Mouse (Mus musculus): ENCODE results near the gene Trpm2.
A peak's percentile ranks its signal among the peaks of the same experiment; 100 is the strongest.
"Not testable (repeated sequence)": the region's sequence is repeated elsewhere in the genome, so short reads cannot be mapped to it uniquely, and the experiment has no call there.

Trpm2 gene

DNA sequence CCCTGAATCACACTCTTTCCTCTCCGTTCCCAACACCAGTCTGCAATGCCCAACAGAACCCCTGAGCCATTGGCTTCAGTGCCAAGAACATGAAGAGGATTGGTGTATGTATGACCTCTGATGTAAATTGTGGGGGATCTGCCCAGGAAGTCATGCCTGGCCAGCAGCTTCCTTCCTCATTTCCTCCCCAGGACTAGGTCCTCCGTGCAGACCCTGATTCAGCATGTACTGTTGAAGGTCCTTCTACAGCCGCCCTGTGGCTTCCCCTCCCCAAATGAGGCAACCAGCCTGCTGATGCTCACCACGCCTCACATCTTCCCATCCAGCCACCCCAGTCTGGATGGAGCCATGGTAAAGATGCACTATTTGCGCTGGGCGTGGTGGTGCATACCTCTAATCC lies at the start of gene Trpm2:
Gene Trpm2 (minus strand): TSS at position 83 of the 400 bp plus-strand sequence.
- no peak for DNase-seq

DNA sequence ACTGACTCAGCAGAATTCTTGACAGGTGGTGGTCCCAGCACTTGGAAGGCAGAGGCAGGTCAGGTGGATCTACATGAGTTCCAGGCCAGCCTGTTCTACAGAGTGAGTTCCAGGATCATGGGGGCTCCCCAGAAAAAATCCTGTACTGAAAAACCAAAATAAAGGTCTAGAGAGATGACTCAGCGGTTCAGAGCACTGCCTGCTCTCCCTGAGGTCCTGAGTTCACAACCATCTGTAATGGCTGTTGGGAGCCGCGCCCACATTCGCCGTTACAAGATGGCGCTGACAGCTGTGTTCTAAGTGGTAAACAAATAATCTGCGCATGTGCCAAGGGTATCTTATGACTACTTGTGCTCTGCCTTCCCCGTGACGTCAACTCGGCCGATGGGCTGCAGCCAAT lies 49.6 kb upstream of the Trpm2 start:
- DNase-seq = not testable (repeated sequence)

DNA sequence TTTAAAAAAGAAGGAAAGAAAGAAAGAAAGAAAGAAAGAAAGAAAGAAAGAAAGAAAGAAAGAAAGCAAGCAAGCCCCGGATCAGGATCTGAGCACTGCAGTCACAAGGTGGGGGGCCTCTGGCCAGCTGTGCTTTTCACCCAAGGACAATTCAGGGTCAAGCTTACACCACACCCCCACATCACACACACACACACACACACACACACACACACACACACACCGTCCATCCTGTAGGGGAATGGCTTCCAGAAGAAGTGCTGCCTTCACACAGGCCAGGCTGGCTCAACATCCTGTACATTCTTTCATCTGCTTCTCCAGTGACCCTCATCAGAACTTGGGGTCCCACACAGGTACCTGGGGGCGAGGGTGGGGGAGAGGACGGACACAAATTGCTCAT lies 48.9 kb upstream of the Trpm2 start:
- DNase-seq = no peak

DNA sequence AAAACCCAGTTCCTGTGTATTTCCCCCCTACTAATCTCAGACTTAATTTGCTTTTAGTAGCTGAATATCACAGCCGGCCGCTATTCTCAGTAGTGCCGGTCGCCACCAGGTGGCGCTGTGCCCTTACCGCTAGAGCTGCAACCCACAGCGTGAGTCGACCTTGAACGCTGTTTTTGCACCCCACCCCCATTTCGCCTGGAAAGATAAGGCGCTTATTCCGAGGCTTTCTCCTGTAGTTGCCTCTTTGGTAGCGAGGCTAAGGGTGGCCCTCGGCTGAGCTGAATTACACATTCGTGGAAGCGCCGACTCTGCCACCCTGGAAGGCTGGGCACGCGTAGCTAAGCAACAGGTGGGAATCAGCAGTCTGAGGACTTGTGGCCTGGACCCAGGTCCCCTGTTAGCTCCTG lies 48.4 kb upstream of the Trpm2 start:
- DNase-seq = peak; percentile 69

DNA sequence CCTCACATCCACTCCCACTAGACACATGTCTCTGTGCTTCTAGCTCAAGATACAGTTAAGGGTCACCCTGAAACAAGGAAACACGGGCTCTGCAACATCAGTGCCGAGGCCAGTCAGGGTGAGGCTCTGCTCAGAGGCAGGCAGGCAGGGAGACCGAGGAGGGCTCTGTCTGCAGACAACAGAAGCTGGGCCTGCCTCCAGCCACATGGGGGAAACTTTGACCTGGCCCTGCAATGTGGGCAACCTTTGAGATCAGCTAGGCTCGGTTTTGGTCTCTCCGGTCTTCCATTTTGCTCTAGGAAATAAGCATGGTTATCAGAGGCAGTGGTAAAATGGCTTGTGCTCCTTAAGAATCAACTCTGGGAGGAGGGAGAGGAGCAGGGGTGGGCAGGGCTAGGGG lies 46.0 kb upstream of the Trpm2 start:
- DNase-seq = no peak

DNA sequence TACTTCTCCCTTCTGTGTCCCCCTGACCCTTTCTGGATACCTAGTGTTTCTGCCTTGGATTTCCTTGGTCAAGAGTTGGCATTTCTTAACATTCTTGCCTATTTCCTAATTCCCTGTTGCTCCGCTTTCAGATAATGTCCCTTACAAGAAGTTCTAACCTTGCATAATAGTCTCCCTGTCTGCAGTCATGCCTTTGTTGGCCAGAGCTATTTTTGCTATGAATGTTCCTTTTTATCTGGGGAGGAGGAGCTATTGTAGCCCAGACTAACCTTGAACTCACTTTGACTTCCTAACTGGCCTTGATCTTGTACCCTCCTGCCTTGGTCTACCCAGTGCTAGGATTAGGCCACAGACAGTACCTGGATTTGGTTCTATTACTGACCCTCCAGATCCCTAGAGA lies 45.1 kb upstream of the Trpm2 start:
- DNase-seq = no peak

DNA sequence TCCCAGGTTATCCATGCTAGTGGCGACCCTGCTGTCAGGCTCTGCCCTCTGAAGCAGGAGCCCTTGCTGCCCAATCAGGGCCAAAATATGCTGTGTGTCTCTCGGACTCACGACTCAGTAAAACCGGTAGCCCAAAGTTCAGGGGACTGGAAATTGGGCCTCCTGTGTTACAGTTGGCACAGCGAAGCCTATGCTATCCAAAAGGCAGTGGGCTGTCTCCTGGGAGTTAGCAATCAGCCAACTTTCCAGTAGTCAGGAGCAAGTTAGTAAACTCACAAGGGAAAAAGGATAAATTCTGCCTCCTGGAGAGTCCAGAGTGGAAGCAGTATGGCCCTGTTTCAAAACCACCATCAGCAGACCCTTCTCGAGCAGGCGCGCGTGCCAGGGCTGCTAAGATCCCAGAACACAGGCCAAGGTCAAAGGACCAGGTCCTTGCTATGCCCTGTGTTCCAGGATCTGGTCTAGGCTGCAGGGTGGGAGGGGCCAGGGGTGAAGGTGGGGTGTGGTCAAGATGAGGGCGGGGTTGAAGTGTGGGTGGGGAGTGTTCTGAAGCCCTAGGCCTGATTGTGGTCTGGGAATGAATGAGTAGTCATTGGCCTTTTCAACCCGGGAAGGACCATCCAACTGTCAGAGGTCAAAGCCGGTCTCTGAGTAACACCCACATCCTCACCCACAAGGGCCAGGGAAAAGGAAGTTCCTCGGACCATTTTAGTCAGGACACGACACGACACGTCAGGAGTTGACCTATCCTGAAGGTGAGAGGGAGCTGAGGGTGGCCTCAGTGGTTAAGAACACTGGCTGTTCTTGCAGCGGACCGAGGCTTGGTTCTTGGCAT lies 42.5 kb upstream of the Trpm2 start:
- DNase-seq = no peak

DNA sequence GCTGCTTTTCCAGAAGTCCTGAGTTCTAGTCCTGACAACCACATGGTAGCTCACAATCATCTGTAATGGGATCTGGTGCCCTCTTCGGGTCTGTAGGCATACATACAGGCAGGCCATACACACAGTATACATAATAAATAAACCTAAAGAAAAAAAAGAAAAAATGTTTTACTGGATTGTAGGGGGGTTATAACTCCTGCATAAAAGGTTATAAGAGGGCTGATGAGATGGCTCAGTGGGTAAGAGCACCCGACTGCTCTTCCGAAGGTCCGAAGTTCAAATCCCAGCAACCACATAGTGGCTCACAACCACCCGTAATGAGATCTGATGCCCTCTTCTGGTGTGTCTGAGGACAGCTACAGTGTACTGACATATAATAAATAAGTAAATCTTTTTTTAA lies 40.8 kb upstream of the Trpm2 start:
- DNase-seq = not testable (repeated sequence)

DNA sequence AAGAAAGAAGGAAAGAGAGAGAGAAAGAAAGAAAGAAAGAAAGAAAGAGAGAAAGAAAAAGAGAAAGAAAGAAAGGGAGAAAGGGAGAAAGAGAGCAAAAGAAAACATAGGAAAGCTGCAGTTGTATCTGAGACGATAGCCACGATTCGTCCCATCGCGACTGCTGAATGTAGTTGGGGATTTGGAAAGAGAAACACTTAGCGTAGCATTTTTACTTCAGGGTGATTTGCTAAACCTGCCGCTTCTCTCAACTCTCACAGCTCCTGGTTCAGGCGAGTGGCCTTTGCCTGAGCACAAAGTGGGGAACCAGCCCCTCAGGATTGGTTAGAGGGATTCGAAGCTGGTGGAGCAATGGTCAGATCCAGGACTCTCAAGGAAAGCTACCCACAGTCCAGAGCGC lies 40.0 kb upstream of the Trpm2 start:
- no peak for DNase-seq

DNA sequence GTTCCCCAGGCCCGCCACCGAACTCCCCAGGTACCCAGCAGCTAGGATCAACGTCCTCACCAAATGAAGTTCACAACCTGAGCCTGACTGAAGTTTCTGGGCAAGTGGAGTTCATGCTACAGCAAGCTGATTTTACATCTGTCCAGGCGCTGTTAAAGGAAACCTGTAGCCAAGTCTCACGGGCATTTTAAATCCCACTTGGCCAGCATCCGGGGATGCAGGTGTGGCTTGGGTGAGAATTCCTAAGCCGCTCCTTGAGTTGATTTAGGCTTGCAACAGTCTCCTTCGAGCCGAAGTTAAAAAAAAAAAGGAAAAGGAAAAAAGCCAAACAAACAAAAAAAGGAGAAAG lies 39.6 kb upstream of the Trpm2 start, which contains the start of gene Pfkl:
Gene Pfkl (minus strand): TSS at position 139 of the 349 bp plus-strand sequence.
- DNase-seq = no peak

DNA sequence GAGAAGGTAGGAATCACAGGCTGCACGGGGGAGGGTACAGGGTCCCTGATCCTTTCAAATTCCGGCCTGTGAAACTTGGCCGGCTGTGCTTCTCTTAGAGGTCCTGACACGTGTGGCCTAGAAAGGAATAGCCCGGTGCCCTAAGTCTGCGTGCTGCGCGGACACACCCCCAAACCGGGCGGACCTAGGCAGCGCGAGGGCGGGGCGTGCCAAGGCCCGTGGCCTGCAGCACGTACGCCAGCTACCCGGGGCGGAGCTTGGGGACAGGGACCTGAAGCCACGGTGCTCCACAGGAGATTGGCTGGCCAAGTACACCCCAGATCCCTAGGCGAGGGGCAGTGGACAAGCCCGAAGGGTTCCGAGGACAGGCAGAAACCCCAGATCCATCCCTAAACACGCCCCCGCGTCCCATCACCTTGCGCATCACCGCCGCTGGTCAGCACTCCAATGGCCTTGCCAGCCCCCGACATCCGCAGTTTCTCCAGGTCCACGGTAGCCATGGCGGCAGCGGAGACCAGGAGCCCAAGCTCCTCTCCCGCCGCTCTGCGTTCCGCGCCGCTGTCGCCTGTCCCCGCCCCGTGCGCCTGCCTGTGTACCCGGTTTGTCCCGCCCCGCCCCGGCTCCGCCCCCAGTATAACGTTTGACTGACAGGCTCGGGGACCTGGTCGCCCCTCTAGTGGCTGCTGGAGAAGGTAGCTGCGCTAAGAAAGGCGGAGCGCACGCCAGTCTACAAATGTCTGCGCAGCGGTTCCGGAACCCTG lies 39.0 kb upstream of the Trpm2 start:
- DNase-seq = peak; percentile 91

DNA sequence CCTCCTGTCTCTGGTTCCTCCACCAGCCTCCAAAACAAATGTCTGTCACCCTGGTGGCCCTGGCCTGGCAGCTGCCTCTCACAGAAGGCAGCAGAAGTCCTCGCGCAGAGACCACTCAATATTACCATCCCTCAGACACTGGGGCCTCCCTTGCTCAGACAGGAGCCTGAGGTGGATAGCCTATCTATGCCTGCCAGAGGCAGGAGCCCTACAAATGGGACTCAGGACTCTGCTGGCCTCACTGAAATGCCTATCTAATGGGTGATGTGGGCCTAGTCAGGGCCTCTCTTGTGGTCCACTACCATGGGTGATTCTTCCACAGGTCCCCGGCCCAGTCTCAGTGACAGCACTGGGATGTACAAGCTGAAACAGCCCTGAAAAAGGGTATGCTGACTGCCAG lies 37.8 kb upstream of the Trpm2 start:
- no peak for DNase-seq

DNA sequence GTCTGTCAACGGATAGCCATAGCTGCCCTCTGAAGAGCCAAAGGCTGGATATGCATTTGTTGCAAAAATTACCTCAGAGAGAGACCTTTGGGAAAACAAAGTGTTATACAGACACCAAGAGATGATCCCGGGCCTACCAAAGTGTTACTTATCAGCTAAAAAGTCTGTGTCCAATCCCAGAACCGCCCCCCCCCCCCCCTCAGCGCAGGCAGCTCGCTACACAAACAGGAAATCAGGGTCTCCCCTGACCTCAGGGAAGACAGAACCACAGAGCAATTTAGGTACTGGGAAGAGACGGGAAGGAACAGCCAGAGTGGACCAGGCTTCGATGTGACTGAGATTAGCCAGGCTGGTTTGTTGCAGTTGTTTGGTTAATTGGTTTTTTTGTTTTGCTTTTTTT lies 36.8 kb upstream of the Trpm2 start:
- no peak for DNase-seq

DNA sequence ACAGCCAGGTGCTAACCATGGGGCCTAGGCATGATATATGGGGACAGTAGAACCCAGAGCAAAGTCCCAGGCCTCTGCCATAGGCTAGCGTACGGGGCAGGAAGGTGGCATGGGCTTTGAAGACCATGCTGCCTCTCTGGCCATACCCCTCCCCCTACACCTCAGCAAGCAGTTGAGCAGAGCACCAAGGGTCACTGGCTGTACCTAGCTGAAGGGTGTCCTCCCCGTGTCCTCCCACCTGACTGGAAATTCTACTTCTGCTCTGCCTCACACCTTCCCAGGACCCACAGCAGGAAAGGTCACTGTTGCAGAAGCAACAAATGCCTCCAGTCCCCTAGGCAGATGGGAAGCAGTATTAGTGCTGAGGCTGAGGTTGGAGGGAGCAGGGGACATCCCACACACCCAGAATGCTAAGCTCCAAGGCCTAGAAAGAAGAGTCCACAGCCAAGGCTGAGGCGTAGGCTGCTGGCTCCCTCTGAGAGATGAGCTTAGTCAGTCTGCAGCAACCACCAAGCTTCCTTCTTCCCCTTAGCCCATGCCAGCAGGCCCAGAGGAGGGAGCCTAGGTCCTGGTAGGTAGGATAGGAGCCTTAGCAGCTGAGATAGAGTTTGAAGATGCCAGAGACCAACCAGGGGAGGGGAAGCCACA lies 35.6 kb upstream of the Trpm2 start:
- peak; percentile 32 for DNase-seq

DNA sequence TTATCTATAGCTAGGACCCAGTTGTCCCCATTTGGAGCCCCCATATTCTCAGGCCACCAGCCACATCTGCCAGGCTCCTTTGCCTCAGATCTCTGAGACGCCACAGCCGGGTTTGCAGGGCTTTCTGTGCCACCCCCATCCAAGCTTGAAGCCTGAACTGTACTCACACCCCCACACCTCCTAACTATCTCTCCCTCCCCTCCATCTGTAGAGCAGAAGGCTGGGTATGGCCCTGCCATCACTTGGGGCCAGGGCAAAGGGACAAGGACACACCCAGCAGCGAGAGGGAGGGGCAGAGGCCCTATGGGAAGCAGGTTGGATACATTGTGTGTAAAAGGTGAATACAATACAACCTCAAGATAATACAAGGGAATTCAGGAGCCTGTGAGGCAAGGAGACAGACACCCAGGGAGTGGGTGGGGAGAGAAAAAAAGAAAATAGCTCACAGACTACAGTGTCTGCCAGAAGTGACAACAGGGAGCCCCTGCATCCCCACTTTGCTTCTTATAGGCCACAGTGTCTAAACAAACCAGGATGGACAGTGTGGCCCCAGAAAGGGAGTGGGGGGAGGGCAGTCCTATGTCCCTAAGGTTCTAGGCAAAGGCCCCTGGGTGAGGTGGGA lies 34.2 kb upstream of the Trpm2 start:
- DNase-seq = peak; percentile 65

DNA sequence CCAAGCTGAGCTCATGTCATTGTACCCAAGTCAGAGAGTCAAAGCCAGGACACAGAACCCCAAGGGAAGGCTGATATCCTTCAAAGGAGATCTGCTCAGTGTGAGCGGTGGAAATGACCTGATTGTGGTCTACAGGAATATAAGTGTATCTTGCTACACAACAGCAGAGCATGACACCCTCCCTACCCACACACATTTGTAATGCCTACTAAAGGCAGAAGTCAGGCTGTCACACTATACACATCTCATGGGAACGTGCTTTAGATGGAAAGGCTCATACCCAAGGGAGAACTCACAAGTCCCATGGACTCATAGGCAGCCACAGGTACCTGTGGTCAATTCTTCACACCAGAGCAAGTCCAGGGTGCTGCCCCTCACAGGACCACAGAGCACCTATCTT lies 32.0 kb upstream of the Trpm2 start:
- no peak for DNase-seq

DNA sequence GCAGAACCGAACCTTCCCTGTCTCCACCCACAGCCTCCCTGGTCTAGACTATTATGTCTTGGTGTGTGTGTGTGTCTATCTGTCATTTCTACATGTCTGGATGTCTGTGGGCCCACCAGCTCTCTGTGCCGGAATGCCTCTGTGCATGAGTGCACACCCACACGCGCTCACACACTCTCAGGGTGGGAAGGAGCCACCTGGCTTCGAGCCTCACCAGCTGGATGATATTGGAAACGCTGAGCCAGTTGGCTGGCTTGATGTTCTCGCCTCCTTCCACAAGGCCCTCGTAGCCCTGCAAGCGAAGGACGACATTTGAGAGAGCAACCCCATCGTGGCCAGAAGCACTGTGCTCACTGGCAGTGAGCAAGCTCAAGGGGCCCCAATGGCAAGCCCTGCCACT lies 31.4 kb upstream of the Trpm2 start:
- DNase-seq = peak; percentile 88

DNA sequence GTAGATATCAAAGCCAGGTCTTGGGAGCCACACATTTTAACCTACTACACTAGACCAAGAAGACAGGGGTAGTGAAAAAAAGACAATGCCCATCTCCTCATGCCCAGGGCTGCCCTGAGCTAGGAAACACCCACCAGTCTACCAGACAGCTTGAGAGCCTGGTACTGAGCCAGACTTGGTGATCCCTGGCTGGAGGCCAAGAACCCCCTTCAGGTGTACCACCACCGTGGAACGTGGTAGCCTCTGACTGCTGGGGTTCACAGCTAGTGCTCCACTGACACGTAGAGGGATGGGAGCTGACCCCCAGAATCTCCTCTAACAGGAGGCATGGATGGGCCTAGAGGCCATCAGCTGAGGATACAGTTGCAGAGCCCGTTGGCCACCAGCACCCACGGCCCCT lies 29.8 kb upstream of the Trpm2 start:
- no peak for DNase-seq

DNA sequence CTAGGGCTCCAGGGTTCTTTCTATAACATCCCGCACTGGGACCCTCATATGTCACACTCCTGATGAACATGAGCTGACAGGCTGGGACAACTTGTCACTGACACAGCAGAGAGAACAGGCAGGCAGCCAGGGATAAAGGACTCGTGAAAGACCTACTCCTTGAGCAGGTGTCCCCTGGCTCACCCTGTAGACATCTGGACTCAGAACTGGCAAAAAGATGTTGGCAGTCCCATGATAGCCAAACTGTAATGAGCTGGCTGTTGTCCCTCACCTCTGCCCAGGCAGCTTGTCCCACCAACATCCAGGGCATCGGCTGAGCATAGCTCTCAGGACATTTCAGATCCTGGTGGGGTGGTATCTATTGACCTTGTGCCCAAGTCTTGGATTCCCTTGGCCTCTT lies 25.3 kb upstream of the Trpm2 start:
- no peak for DNase-seq

DNA sequence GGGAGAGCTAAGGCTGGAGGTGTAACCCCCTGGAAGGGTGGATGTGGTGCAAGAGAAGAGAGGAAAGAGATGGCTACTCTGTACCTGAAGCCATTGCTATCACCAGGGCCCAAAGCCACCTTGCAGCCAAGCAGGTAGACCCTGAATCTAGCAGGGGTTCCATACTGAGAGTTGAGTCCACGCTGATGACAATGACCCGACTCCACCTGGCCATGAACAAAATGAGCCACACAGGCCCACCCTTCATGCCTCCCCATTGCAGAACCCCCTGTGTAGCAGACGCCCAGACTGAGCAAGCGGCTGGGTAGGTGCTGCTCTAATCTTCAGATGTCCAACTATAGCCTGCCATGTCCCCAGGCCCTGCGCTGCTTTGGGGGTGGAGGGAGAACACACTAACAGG lies 15.4 kb upstream of the Trpm2 start:
- no peak for DNase-seq

DNA sequence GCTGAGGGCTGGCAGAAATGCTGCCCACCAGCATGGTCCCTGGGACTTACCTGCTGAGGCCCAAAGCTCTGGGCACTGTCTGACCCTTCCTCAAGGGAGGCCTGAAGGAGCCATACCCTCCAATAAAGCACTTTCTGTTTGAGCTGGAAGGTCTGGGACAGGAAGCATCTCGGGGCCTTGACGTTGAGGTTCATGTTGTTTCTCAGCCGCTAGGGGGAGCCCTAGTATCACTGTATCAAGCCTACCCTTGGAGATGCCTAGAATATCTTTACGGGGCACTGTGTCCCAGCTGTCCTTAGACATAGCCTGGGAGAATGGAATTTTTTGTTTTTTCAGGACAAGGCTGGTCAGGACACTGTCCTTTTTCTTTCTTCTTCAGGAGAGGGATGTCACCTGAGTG lies 14.3 kb upstream of the Trpm2 start:
- DNase-seq = peak; percentile 69

DNA sequence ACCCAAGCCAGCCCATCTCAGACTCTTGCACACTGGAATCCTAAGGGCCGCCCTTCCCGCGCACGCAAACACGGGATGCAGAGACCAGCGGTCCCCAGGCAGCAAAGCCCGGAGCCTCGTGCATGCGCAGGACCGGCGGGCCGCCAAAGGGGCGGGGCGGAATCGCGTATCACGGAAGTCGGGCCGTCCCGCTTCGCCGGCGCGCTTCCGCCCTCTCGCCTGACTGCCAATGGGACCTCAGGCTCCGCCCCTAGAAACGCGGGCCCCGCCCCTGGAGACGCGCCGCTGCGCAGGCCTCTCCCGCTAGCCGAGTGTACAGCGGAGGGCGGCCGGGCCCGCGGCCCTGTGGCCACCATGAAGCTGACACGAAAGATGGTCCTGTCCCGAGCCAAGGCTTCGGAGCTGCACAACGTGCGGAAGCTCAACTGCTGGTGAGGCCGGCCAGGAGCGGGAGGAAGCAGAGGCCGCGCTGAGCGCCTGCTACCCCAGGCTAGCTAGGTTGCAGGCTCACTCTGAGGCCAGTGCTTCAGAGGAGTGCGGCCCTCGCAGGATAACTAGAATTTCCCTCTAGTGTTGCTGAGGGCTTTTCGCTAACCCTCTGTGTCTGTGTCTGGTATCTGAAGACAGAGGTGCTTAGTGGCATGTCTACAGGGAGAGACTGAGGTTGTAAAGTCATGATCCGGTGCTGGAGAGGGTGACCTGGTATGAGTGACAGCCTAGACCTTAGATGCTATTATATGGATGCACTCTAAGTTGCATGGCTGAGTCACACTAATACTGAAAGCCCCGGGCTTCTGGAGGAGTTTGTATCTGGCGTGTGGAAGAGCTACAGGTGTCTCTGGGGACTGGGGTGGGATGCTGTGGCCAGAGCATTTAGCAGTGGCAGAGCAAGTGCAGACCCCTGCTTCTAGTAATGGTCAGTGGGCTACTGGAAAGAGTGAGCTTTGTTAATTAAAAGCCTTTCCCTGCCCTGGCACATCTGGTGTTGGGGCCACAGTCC lies 8.3 kb upstream of the Trpm2 start, which contains the start of gene 1810043G02Rik:
Gene 1810043G02Rik (plus strand): TSS at position 174 of the 1,000 bp plus-strand sequence.
- DNase-seq = peak; percentile 100
